8 mouse cellular contexts compared by ENCODE assay signal in the genomic region with DNA sequence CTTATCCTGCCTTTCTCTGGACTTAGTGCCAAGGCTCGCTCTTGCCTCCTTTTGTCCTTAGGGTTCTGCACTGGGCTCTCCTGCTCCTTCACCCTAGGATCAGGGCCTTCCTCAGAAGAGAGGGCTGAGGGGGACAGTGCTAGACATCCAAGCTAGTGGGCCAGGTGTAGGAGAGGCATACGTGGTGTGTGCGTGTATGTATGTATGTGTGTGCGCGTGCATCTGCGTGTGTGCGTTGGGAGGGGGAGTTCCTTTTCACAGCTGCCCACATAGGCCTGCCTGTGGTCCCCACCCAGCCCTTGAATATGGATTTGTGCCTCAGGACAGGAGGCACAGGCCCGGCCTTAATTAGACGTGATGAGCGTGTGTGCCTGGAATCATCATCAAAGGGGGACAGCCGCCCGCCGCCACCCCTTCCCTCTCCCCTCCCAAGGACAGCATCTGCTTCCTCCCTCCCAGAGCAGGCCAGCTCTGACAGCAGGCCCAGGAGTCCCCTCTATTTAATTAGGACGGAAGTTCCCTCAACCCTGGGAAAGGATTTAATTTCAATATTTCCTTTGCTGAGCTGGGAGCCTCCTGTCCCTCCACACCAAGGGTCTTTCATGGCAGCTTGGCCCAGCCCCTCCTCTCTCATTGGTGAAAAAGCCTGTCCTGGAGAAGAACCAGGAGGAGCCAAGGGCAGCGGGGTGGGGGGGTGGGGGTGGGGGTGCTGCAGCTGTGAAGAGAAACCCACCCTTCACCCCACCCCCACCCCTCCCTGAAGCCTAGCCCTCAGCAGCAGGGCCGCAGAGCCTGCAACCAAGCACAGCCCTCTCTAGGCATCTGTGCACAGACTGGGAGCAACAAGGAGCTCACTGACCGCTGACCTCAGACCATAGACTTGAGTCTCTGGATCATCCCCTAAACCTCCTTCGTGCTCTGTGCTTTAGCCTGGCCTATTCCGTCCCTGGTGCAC.
A peak's percentile ranks its signal among the peaks of the same experiment; 100 is the strongest.
DNase-seq lines count a peak whose midpoint lies in the region; ATAC-seq lines count a peak whose summit lies in the region.

No protein-coding gene starts in this region.

- H3K36me3 ChIP-seq in midbrain, embryonic 12.5 days = no peaks in the 10 kb centered on the region

- no peaks in the 10 kb centered on the region for H3K9me3 ChIP-seq in midbrain, embryonic 12.5 days

- peak overlapping the region; percentile 25 for H3K4me2 ChIP-seq in midbrain, embryonic 12.5 days (replicated peaks)

- WGBS in midbrain, embryonic 12.5 days = 16% methylated on average over 19 of the region's 19 CpGs

- intact Hi-C loops in heart, postnatal 14 days (cut with DNase I) = loop anchor here (5.0 kb wide), 2 partner anchors 151 to 186 kb away; partner anchors contain the start of gene Kif26a

- peak; percentile 43 for DNase-seq in adrenal gland, postnatal 10 days
- no peak for DNase-seq in adrenal gland, postnatal 36 days
- DNase-seq in embryo, embryonic 9.5 days (ENCODE audit: extremely low spot score) = peak; percentile 74
- DNase-seq in heart, postnatal 14 days = peak; percentile 43 to 58
- no peak for DNase-seq in ovary, postnatal 10 days (ENCODE audit: low spot score)
- DNase-seq in cerebellum, postnatal 4 days (ENCODE audit: low spot score in 2 of 2) = no peak

- H3K27me3 ChIP-seq in midbrain, embryonic 12.5 days = peaks cover 23% of the 10 kb centered on the region

- H3K27ac ChIP-seq in midbrain, embryonic 12.5 days (replicated peaks) = peak overlapping the region; percentile 95

- no peak overlapping the region for H3K4me3 ChIP-seq in midbrain, embryonic 12.5 days

- peak; percentile 75 for ATAC-seq in midbrain, embryonic 12.5 days (ENCODE audit: low FRiP score, low read depth)
- no peak for ATAC-seq in cerebellum, adult (ENCODE audit: insufficient number of reproducible peaks, low FRiP score, low TSS enrichment)

- peaks cover 99% of the 10 kb centered on the region for H3K4me1 ChIP-seq in midbrain, embryonic 12.5 days

- H3K9ac ChIP-seq in midbrain, embryonic 12.5 days (replicated peaks) = peak overlapping the region; percentile 20; the same call in 1 of the 2 replicates

Comparison
In these comparisons a context has a peak if more than half of its experiments do, and no peak if none do; other contexts are left out.
1. DNase-seq: peak in adrenal gland, postnatal 10 days (single experiment), embryo, embryonic 9.5 days (single experiment) and heart, postnatal 14 days (2 of 2); none in adrenal gland, postnatal 36 days (0 of 2), ovary, postnatal 10 days (single experiment) and cerebellum, postnatal 4 days (0 of 2).